ENCODE assay signal across 9 mouse cellular contexts in the genomic region with DNA sequence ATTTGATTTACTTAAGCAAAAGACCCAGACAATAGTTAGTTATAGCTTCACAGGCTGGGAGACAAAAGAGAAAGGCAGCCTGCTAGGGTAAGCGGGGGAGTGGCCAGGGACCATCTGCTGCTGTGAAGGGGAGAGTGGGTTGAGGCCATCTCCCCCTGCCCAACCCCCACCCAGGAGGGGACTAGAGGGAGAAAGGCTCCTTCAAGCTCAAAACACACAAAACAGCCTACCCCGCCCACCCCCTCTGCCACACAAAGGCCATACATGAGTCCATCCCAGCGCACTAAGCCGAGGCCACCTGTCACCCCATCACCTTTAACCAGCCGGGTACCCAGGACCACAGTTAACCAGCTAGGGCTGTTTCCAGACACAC. TPM values are rescaled to one million over a fixed set of nuclear protein-coding genes. Genes with fewer than 3 reads are reported as not detected.
DNase-seq lines count a peak whose midpoint lies in the region; ATAC-seq and TF ChIP-seq lines count a peak whose summit lies in the region.
"Had no signal": no experiment of that assay in that cellular context is flagged by ENCODE, and none has a peak within 500 bp of the region (broad histone marks: within the 10 kb centered on the region; RNA-seq: fewer than 3 reads in every experiment).

No protein-coding gene starts in this region.

- peak overlapping the region; percentile 35 for H3K4me3 ChIP-seq in heart, embryonic 16.5 days (ENCODE audit: low read length)
- peak overlapping the region; percentile 63 for H3K4me3 ChIP-seq in bone marrow macrophage, adult 2 months (ENCODE audit: insufficient read depth, low read length)
- H3K4me3 ChIP-seq in hindbrain, embryonic 11.5 days (ENCODE audit: low read depth, low read length) = peak overlapping the region; percentile 32
- no peak overlapping the region for H3K4me3 ChIP-seq in midbrain, embryonic 15.5 days

- no peak for DNase-seq in heart, adult 18-20 months
- DNase-seq in hindbrain, embryonic 11.5 days (ENCODE audit: low spot score) = peak; percentile 89
- DNase-seq in Muller cell, postnatal 12 days (ENCODE audit: inconsistent ontology term) = no peak
- no peak for DNase-seq in ovary, adult 18-20 months (ENCODE audit: low spot score)
- no peak for DNase-seq in right cerebral cortex, postnatal 14 days

- no peak overlapping the region; the same call in 1 of the 2 replicates for H3K9ac ChIP-seq in heart, embryonic 16.5 days (ENCODE audit: low read length)
- H3K9ac ChIP-seq in hindbrain, embryonic 11.5 days (ENCODE audit: low read depth, low read length) = peak overlapping the region; percentile 65
- H3K9ac ChIP-seq in midbrain, embryonic 15.5 days = peak overlapping the region; percentile 4; the same call in 1 of the 2 replicates

- no peak for TF ChIP-seq POLR2A in bone marrow macrophage, adult 2 months (IDR thresholded peaks at IDR 0.05; ENCODE audit: borderline replicate concordance, low read depth, low read length)

- peaks cover 7% of the 10 kb centered on the region; the same call in 1 of the 2 replicates for H3K9me3 ChIP-seq in heart, embryonic 16.5 days (replicated peaks; ENCODE audit: control insufficient read depth, low read length)
- H3K9me3 ChIP-seq in hindbrain, embryonic 11.5 days (ENCODE audit: control insufficient read depth, low read length) = no peaks in the 10 kb centered on the region
- H3K9me3 ChIP-seq in midbrain, embryonic 15.5 days = no peaks in the 10 kb centered on the region

- H3K27me3 ChIP-seq in heart, embryonic 16.5 days (ENCODE audit: control insufficient read depth, insufficient read depth, low read length) = no peaks in the 10 kb centered on the region
- no peaks in the 10 kb centered on the region for H3K27me3 ChIP-seq in hindbrain, embryonic 11.5 days (ENCODE audit: control insufficient read depth, insufficient read depth, low read length)
- no peaks in the 10 kb centered on the region for H3K27me3 ChIP-seq in midbrain, embryonic 15.5 days (replicated peaks)

- H3K4me1 ChIP-seq in heart, embryonic 16.5 days (ENCODE audit: control insufficient read depth, insufficient read depth, low read length) = no peaks in the 10 kb centered on the region; the same call in 1 of the 2 replicates
- H3K4me1 ChIP-seq in bone marrow macrophage, adult 2 months (ENCODE audit: control insufficient read depth, insufficient read depth, low read length) = peaks cover 11% of the 10 kb centered on the region
- H3K4me1 ChIP-seq in hindbrain, embryonic 11.5 days (replicated peaks; ENCODE audit: control insufficient read depth, insufficient read depth, low read length) = peaks cover 22% of the 10 kb centered on the region
- H3K4me1 ChIP-seq in midbrain, embryonic 15.5 days = peaks cover 43% of the 10 kb centered on the region

- H3K36me3 ChIP-seq in heart, embryonic 16.5 days (ENCODE audit: control insufficient read depth, insufficient read depth) = peaks cover 12% of the 10 kb centered on the region
- H3K36me3 ChIP-seq in hindbrain, embryonic 11.5 days (ENCODE audit: control insufficient read depth, insufficient read depth, low read length) = no peaks in the 10 kb centered on the region
- H3K36me3 ChIP-seq in midbrain, embryonic 15.5 days (replicated peaks) = no peaks in the 10 kb centered on the region

- H3K4me2 ChIP-seq in heart, embryonic 16.5 days (ENCODE audit: low read depth, low read length) = peak overlapping the region; percentile 56
- peak overlapping the region; percentile 67 for H3K4me2 ChIP-seq in hindbrain, embryonic 11.5 days (replicated peaks; ENCODE audit: low read depth, low read length)
- H3K4me2 ChIP-seq in midbrain, embryonic 15.5 days = peak overlapping the region; percentile 34

- no peak for TF ChIP-seq CTCF in bone marrow macrophage, adult 2 months (IDR thresholded peaks at IDR 0.05; ENCODE audit: low read depth, low read length)

- H3K27ac ChIP-seq in heart, embryonic 16.5 days (ENCODE audit: low read length) = peak overlapping the region; percentile 68
- H3K27ac ChIP-seq in bone marrow macrophage, adult 2 months (ENCODE audit: insufficient read depth, low read depth, low read length) = no peak overlapping the region
- H3K27ac ChIP-seq in hindbrain, embryonic 11.5 days (ENCODE audit: low read depth, low read length) = peak overlapping the region; percentile 98
- H3K27ac ChIP-seq in midbrain, embryonic 15.5 days = peak overlapping the region; percentile 80

- no peak for ATAC-seq in heart, embryonic 16.5 days (replicated peaks; ENCODE audit: extremely low read depth, insufficient read depth, low FRiP score)
- ATAC-seq in hindbrain, embryonic 11.5 days (ENCODE audit: low FRiP score) = peak; percentile 78
- peak; percentile 21; the same call in 1 of the 2 replicates for ATAC-seq in midbrain, embryonic 15.5 days (replicated peaks)

- WGBS in heart, embryonic 16.5 days = 55% methylated on average over 5 of the region's 5 CpGs
- WGBS in hindbrain, embryonic 11.5 days = 21% methylated on average over 5 of the region's 5 CpGs
- WGBS in midbrain, embryonic 15.5 days = 4% methylated on average over 5 of the region's 5 CpGs

RNA-seq across cellular contexts. Expression of a gene that starts 2.3 kb away (rescaled TPM):
- polyA plus RNA-seq in heart, embryonic 16.5 days (2015; fragmentation: Nextera tagmentation; extraction: Ambion mirVana) = 19.6 and 19.8 TPM in 2 replicates
- total RNA-seq in heart, adult 18-20 months (2021) = 10 to 100 TPM; 10.8 to 11.0 TPM
- 14.0 and 16.2 TPM in 2 replicates for polyA plus RNA-seq in bone marrow macrophage, adult 2 months (2012; ENCODE audit: insufficient read depth, insufficient read length, missing spikeins)
- 34.6 and 34.7 TPM in 2 replicates for polyA plus RNA-seq in hindbrain, embryonic 11.5 days (2014; fragmentation: Nextera tagmentation; extraction: Ambion mirVana)
- 27.1 and 30.1 TPM in 2 replicates for polyA plus RNA-seq in midbrain, embryonic 15.5 days (2015; fragmentation: Nextera tagmentation; extraction: Ambion mirVana)

RNA-seq across cellular contexts. Expression of a gene that starts 31.9 kb away (rescaled TPM):
- 6.3 and 7.4 TPM in 2 replicates for polyA plus RNA-seq in heart, embryonic 16.5 days (2015; fragmentation: Nextera tagmentation; extraction: Ambion mirVana)
- 10 to 100 TPM; 14.1 to 14.5 TPM for total RNA-seq in heart, adult 18-20 months (2021)
- polyA plus RNA-seq in bone marrow macrophage, adult 2 months (2012; ENCODE audit: insufficient read depth, insufficient read length, missing spikeins) = 0.23 TPM in 1 of 2 replicates, not detected in the other
- polyA plus RNA-seq in hindbrain, embryonic 11.5 days (2014; fragmentation: Nextera tagmentation; extraction: Ambion mirVana) = 1.8 and 2.4 TPM in 2 replicates
- 2.1 and 2.3 TPM in 2 replicates for polyA plus RNA-seq in midbrain, embryonic 15.5 days (2015; fragmentation: Nextera tagmentation; extraction: Ambion mirVana)
- polyA plus RNA-seq: macrophage had no signal

RNA-seq across cellular contexts. Expression of a gene that starts 52.4 kb away (rescaled TPM):
- 0.16 and 0.55 TPM in 2 replicates for polyA plus RNA-seq in heart, embryonic 16.5 days (2015; fragmentation: Nextera tagmentation; extraction: Ambion mirVana)
- total RNA-seq in heart, adult 18-20 months (2021) = 1 to 10 TPM; 1.6 to 2.2 TPM
- polyA plus RNA-seq in bone marrow macrophage, adult 2 months (2012; ENCODE audit: insufficient read depth, insufficient read length, missing spikeins) = not detected in 2 replicates
- polyA plus RNA-seq in hindbrain, embryonic 11.5 days (2014; fragmentation: Nextera tagmentation; extraction: Ambion mirVana) = 0.60 and 0.85 TPM in 2 replicates
- 10.1 and 11.1 TPM in 2 replicates for polyA plus RNA-seq in midbrain, embryonic 15.5 days (2015; fragmentation: Nextera tagmentation; extraction: Ambion mirVana)
- polyA plus RNA-seq: macrophage had no signal
